Mouse (Mus musculus) embryonic facial prominence, embryonic 10.5 days (tissue): ENCODE measurements around the gene Zfp410. TPM values are rescaled to one million over a fixed set of nuclear protein-coding genes. Genes with fewer than 3 reads are reported as not detected.

Source experiments
- DNase-seq: peaks from one replicate; pipeline ENCODE4 v3.0.0-alpha.2; 2017; ENCODE audit warnings: low spot score
- H3K27ac ChIP-seq: fragments of 300-500 bp; sonication (generic); replicated peaks from 2 replicates; pipeline ENCODE4 v1.5.1; 2016; ENCODE audit warnings: mild to moderate bottlenecking
- H3K27me3 ChIP-seq: fragments of 300-500 bp; sonication (generic); replicated peaks from 2 replicates; pipeline ENCODE4 v1.6.1; 2016; ENCODE audit warnings: low read depth, mild to moderate bottlenecking; ENCODE audit not compliant: poor library complexity, severe bottlenecking
- H3K36me3 ChIP-seq: fragments of 300-500 bp; sonication (generic); replicated peaks from 2 replicates; pipeline ENCODE4 v1.6.1; 2016; ENCODE audit warnings: mild to moderate bottlenecking, moderate library complexity
- H3K4me1 ChIP-seq: fragments of 300-500 bp; sonication (generic); 2 replicates; pipeline ENCODE4 v1.6.1; 2016
- H3K4me3 ChIP-seq: fragments of 300-500 bp; sonication (generic); 2 replicates; pipeline ENCODE4 v1.5.1; 2016; ENCODE audit warnings: mild to moderate bottlenecking, moderate library complexity
- H3K9me3 ChIP-seq: fragments of 300-500 bp; sonication (generic); 2 replicates; pipeline ENCODE4 v1.6.1; 2016; ENCODE audit warnings: mild to moderate bottlenecking
- WGBS: fragments of 180-500 bp; shearing (Covaris S2); methylation state at CpG from one replicate; pipeline ENCODE4 v1.1.7; 2016; 5-methylcytosine and 5-hydroxymethylcytosine counted together
- polyA plus RNA-seq: library from polyadenylated mRNA; unstranded; fragments of >200 nt; fragmentation: Nextera tagmentation; extraction: Ambion mirVana; gene quantifications from 2 replicates; pipeline ENCODE4 v1.2.1, GENCODE M21; 2016

The Zfp410 gene
- polyA plus RNA-seq = 116 and 119 TPM in 2 replicates

DNA sequence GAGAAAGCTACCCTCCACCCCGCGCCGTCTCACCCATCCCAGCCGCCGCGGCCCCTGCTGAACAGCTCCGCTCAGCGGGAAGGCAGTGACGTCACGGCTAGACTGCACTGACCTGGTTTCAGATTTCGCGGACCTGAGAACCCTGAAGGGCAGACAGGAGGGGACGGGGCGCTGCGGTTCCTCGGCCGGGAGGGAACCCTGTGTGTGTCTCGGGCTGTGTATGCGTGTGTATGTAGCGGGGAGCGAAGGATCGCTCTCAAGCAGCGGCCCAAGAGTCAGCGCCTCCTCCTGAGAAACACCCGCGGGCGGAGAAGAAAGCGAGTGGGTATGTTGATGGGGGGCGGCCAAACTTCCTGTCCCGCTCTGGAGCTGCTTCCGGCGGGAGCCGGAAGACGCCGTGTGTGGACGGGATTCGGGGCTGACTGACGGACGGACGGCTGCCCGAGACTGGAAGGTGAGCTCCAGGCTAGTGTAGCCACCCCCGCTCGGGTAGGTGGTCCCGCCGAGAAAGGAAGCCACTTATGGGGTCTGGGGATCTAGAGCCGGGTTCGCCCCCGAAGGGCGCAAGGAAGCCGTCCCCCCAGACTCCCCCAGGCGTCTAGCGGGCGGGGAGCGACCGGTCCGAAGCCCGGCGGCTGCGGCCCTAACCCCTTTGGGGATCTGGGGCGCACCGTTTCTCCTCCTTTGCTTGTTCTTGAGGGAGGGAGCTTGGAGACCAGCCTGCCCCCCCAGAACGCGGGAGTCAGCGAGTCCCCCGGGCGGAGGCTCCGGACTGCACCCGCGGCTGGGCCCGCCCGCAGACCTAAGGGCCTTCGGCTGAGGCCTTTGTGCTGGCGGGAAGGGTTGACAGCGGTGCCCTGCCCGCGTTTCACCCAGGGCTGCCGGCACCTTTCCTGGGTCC is at the start of gene Zfp410:
Zfp410 (plus strand) TSS at position 132 of the 901 bp plus-strand sequence.
- H3K9me3 ChIP-seq = no peaks in the 10 kb centered on the region
- H3K27me3 ChIP-seq = no peaks in the 10 kb centered on the region
- peak; percentile 93 for DNase-seq
- peak within 1 kb of the TSS; percentile 99 for H3K4me3 ChIP-seq
- under 1% methylated on average over 77 of the region's 77 CpGs for WGBS
- peak within 1 kb of the TSS; percentile 97 for H3K27ac ChIP-seq
- H3K36me3 ChIP-seq = peaks cover 6% of the 10 kb centered on the region; the same call in 1 of the 2 replicates
- H3K4me1 ChIP-seq = peaks cover 24% of the 10 kb centered on the region

DNA sequence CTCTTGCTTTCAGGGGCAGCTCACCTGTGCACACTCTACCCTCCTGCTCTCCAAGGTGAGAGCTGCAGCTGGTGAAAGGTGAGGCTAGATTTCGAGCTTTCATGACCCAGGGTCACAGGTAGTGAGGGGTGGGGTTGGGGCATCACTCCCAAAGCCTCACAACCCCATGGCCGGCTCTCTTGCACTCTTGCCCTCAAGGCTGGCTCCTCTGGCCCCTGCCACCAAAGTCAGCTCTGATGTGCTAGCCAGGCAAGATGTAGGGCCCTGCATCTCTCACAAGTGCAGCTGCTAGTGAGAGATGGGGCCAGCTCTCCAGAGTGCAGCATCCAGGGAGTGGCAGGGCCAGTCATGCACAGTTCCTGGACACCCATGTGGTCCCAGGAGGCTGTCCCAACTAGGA is 49.4 kb upstream of the Zfp410 start:
- Histone ChIP-seq H3K27me3 (no peaks in the 10 kb centered on the region), H3K4me3 (no peak overlapping the region), H3K36me3 (no peaks in the 10 kb centered on the region), H3K4me1 (0 out of 2 replicates have a peak, but pooled peaks cover 3% of the 10 kb centered on the region), H3K9me3 (peaks cover 2% of the 10 kb centered on the region; the same call in 1 of the 2 replicates), H3K27ac (no peak overlapping the region)
- no peak for DNase-seq
- WGBS = 64% methylated on average over 2 of the region's 2 CpGs

DNA sequence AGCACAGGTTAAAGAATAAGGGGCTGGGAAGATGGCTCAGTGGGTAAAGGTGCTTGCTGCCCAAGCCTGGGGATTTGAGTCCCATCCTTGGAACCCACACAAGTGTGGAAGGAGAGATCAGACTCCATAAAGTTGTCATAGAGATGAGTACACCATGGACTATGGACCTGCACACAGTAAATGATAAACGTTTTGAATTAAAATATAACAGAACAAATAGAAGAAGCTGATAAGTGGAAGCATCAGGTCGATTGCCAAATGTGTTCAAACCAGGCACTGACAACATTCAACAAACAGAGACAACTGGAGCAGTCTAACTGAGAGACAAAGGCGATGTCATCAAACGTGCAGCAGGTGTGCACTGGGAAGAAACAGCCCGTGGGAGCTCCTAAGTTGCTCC is 43.3 kb upstream of the Zfp410 start:
- no peak for DNase-seq
- Histone ChIP-seq H3K27ac (no peak overlapping the region), H3K27me3 (no peaks in the 10 kb centered on the region), H3K36me3 (no peaks in the 10 kb centered on the region), H3K9me3 (no peaks in the 10 kb centered on the region), H3K4me3 (no peak overlapping the region), H3K4me1 (no peaks in the 10 kb centered on the region)
- WGBS = 78% methylated on average over 5 of the region's 5 CpGs

DNA sequence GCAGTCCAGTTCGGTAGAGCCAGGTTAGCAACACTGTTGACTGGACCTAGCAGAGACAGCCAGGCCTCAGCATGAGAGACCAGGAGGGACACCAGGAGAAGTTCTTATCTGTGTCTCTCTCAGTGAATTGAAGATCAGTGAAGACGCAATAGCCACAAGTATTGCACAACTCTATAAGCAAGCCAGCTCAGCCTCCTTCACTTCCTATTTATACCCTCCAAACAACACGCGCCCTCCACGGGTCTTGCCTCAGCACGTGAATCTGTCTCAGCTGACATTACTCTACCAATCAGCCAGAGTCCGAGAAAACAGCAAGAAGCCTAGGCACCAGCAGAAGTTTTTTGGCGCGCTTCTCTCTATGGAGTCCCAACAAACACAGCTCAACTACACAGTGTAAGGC is 41.4 kb upstream of the Zfp410 start:
- no peak overlapping the region for H3K27ac ChIP-seq
- no peaks in the 10 kb centered on the region for H3K36me3 ChIP-seq
- WGBS = 95% methylated on average over 9 of the region's 9 CpGs
- no peaks in the 10 kb centered on the region for H3K9me3 ChIP-seq
- DNase-seq = no peak
- no peak overlapping the region for H3K4me3 ChIP-seq
- H3K4me1 ChIP-seq = no peaks in the 10 kb centered on the region
- H3K27me3 ChIP-seq = no peaks in the 10 kb centered on the region

DNA sequence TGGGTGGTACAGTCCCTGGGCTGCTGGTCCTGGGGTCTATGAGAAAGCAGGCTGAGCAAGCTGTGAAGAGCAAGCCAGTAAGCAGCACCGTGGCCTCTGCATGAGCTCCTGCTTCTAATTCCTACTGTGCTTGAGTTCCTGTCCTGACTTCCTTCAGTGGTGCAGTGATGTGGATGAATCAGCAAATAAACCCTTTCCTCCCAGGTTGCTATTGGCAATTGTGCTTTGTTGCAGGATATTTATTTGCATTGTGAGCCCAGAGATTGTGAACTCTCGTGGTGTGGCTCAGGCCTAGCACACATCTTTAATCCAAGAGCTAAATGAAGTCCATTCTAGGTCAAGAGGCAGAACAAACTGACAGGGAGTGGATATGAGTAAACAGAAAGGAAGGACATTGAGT is 40.4 kb upstream of the Zfp410 start:
- Histone ChIP-seq H3K4me3 (no peak overlapping the region), H3K27ac (no peak overlapping the region), H3K4me1 (no peaks in the 10 kb centered on the region), H3K9me3 (no peaks in the 10 kb centered on the region), H3K27me3 (no peaks in the 10 kb centered on the region), H3K36me3 (no peaks in the 10 kb centered on the region)
- whole genome bisulfite sequencing = 83% methylated on average over 2 of the region's 2 CpGs
- no peak for DNase-seq

DNA sequence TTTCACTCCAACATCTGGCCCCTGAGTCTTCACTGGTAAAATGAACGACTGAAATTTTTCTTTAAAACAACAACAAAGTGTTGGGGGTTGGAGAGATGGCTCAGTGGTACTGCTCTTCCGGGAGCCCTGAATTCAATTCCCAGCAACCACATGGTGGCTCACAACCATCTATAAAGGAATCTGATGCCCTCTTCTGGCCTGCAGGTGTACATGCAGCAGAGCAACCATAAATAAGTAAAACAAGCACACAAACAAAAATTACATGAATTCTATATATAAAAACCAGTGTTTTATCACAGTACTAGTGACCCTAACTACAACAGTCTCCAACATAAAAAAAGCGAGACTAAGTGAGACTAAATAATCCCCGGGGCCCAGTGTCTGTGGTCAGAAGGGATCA is 39.9 kb upstream of the Zfp410 start:
- Histone ChIP-seq H3K36me3 (no peaks in the 10 kb centered on the region), H3K27me3 (no peaks in the 10 kb centered on the region), H3K27ac (no peak overlapping the region), H3K9me3 (no peaks in the 10 kb centered on the region), H3K4me1 (no peaks in the 10 kb centered on the region), H3K4me3 (no peak overlapping the region)
- WGBS = 82% methylated on average over 4 of the region's 4 CpGs
- DNase-seq = no peak

DNA sequence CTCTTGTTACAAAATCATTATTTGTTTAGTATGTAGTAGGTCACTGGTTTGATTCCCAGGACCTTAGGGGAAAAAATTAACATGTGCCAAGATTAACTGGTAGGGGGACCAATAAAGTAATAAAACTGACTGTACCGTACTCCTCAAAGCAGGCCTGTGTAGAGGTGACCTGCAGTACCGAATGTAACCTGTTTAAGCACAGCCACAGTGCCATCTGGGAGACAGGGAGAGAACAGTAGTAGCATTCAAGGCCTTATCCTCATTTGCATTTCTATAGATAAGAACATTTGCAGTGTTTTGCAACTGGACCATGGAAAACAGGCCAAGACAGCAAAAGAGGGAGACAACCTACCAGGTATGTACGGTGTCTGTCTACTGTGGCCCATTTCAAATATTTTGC is 38.8 kb upstream of the Zfp410 start:
- no peaks in the 10 kb centered on the region for H3K36me3 ChIP-seq
- H3K9me3 ChIP-seq = no peaks in the 10 kb centered on the region; the same call in 1 of the 2 replicates
- no peak for DNase-seq
- H3K4me1 ChIP-seq = no peaks in the 10 kb centered on the region
- no peak overlapping the region for H3K27ac ChIP-seq
- 77% methylated on average over 3 of the region's 3 CpGs for WGBS
- H3K4me3 ChIP-seq = no peak overlapping the region
- H3K27me3 ChIP-seq = no peaks in the 10 kb centered on the region

DNA sequence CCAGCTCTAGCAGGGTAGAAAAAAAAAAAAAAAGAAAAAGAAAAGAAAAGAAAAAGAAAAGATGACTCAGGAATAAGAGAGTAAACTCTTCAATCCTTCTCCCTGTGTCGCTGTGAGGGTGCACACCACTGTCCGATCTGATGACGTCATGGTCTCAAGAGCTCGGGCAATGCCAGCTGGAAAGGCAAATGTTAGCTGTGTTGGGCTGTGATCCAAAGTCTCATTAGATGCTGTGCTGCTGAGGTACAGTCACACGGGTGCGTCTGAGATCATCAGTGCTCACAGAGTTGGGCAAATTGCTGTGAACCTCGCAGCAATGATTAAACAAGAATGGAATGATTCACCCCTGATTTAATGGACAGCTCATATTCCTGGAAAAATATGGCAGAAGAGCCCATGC is 37.8 kb upstream of the Zfp410 start:
- 88% methylated on average over 7 of the region's 7 CpGs for WGBS
- Histone ChIP-seq H3K27ac (no peak overlapping the region), H3K9me3 (no peaks in the 10 kb centered on the region; the same call in 1 of the 2 replicates), H3K27me3 (no peaks in the 10 kb centered on the region), H3K4me3 (no peak overlapping the region), H3K36me3 (no peaks in the 10 kb centered on the region), H3K4me1 (no peaks in the 10 kb centered on the region)
- DNase-seq = no peak

DNA sequence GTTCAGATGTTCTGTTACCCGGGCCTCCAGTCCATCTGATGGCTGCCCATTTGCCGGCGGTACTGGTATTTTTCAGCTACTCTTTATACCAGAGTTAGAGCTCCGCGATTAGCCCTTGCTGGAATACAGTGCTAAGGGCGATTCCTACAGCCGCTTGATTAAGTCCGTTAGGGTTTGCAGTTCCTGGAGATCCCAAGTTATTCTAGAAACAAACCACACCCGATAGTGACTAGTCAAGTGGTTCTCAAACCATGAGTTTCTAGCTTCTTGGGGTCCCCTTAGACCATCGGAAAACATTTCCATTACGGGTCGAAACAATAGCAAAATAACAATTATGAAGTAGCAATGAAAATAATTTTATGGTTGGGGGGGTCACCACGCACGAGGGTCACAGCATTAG is 32.3 kb upstream of the Zfp410 start:
- H3K4me3 ChIP-seq = peak overlapping the region; percentile 70
- no peaks in the 10 kb centered on the region; the same call in 1 of the 2 replicates for H3K9me3 ChIP-seq
- peak overlapping the region; percentile 87 for H3K27ac ChIP-seq
- no peaks in the 10 kb centered on the region for H3K36me3 ChIP-seq
- WGBS = 78% methylated on average over 14 of the region's 14 CpGs
- no peak for DNase-seq
- H3K4me1 ChIP-seq = peaks cover 16% of the 10 kb centered on the region
- no peaks in the 10 kb centered on the region for H3K27me3 ChIP-seq

DNA sequence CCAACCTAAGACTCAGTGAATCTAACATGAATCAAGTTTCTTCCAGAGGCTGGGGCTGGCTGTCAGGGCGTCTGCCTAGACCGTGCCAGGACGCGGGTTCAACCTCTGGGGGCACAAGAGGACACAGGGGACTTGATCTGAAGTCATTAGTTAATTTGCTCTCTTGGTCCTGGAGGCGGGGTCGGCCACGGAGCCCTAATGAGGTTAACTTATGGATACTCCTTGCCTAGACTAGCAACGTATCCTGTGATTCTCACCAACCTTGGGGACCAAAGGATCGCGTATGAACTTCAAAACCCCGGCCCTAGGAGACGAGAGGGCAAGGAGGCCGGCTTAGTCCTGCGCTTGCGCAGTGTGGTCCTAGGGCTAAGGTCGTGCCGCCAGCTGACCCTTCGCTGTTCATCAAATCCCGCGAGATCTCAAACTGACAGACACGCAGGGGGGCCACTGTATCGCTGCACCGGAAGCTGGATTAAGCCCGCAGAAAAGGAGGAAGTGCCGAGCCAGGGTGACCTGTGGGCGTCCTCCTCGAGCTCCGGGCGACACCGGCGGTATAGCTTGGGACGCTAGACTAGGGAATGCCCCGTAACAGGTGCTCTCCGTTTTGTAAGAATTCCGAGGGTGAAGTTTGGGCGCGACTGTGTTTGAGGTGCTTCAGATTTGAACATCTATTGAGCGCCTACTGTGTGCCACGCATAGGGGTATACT is 31.6 kb upstream of the Zfp410 start, which contains the start of gene Ptgr2:
Ptgr2 (plus strand) TSS at position 348 of the 708 bp plus-strand sequence.
- under 1% methylated on average over 39 of the region's 39 CpGs for WGBS
- Histone ChIP-seq H3K4me1 (peaks cover 16% of the 10 kb centered on the region), H3K36me3 (no peaks in the 10 kb centered on the region), H3K27me3 (no peaks in the 10 kb centered on the region), H3K9me3 (no peaks in the 10 kb centered on the region; the same call in 1 of the 2 replicates), H3K4me3 (peak within 1 kb of the TSS; percentile 70), H3K27ac (peak within 1 kb of the TSS; percentile 87)
- peak; percentile 93 for DNase-seq

DNA sequence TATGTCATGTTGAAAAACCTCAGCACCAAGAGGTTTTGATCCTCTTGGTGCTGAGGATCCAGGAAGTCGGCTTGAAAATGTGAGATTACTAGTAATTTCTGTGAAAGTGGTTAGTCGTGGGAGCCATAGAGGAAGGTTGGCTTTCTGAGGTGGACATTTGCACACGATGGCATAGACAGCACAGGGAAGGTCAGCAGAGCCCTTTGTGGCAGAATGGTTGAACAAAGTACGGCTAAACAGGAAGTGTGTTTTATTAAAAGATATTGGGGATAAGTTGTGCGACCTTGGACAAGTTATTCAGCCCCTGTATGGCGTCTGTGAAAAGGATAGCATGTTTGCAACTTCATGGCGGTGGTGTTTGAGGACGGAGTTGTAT is 31.1 kb upstream of the Zfp410 start:
- H3K4me1 ChIP-seq = peaks cover 16% of the 10 kb centered on the region
- 40% methylated on average over 8 of the region's 8 CpGs for WGBS
- peak overlapping the region; percentile 87 for H3K27ac ChIP-seq
- no peaks in the 10 kb centered on the region for H3K27me3 ChIP-seq
- H3K9me3 ChIP-seq = no peaks in the 10 kb centered on the region; the same call in 1 of the 2 replicates
- H3K36me3 ChIP-seq = no peaks in the 10 kb centered on the region
- no peak for DNase-seq
- peak overlapping the region; percentile 70 for H3K4me3 ChIP-seq

DNA sequence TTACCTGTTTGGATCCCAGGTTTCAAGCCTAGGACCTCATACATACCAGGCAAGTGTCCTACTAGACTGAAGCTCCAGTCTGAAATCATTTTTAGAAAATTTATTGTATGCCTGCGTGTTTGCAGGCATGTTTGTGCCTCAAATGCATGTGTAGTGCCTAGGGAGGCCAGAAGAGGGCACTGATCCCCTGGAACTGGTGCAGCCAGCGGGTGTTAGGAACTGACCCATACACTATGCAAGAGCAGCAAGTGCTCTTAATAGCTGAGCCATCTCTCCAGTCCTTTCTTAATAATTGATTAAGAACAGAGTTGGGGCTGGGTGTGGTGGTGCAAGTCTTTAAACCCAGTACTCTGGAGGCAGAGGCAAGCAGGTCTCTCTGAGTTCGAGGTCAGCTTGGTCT is 28.2 kb upstream of the Zfp410 start:
- H3K4me3 ChIP-seq = no peak overlapping the region
- peaks cover 16% of the 10 kb centered on the region for H3K4me1 ChIP-seq
- 53% methylated on average over 3 of the region's 3 CpGs for WGBS
- no peak overlapping the region for H3K27ac ChIP-seq
- H3K9me3 ChIP-seq = no peaks in the 10 kb centered on the region
- DNase-seq = peak; percentile 51
- H3K36me3 ChIP-seq = peaks cover 9% of the 10 kb centered on the region
- H3K27me3 ChIP-seq = no peaks in the 10 kb centered on the region
